Mouse (Mus musculus): ENCODE results near the gene Uvrag. TPM values are rescaled to one million over a fixed set of nuclear protein-coding genes. Genes with fewer than 3 reads are reported as not detected.

The Uvrag gene
- total RNA-seq, 2 experiments from 2014 or later, result 47.6 to 68.3 TPM

- no peak for TF ChIP-seq CTCF (IDR thresholded peaks at IDR 0.05)
These were observed 267.6 kb downstream of the Uvrag start for GRCm38 (mm10) chr7:98873316-98873715.

DNA sequence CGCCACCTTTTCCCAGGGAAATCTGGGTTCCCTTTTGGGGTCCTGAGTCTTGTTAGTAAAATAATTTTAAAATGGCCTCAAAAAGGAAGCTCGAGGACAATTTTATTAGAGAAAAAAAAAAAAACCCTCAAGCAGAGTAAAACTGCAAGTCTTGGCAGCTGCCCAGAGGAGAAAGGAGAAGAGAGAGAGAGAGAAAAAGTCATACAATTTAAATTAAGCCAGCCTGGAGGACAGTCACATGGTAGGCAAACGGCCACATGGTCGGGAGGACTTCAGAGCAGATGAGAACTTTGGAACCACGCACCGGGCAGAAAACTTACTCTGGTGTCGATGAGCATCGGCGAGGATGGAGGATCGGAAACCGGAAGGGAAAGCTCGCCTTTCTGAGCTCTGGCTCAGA lies 269.1 kb downstream of the Uvrag start:
- H3K4me3 ChIP-seq, result no peak overlapping the region

More at GRCm38 (mm10) chr7:98873316-98873715, 267.6 kb downstream of the Uvrag start:
- no peak overlapping the region for H3K4me3 ChIP-seq
- DNase-seq (ENCODE audit: extremely low spot score in 1 of 2, low spot score in 2 of 2), result no peak
- intact Hi-C loops (cut with DNase I), result no loop called here
- no peak overlapping the region for H3K27ac ChIP-seq

DNA sequence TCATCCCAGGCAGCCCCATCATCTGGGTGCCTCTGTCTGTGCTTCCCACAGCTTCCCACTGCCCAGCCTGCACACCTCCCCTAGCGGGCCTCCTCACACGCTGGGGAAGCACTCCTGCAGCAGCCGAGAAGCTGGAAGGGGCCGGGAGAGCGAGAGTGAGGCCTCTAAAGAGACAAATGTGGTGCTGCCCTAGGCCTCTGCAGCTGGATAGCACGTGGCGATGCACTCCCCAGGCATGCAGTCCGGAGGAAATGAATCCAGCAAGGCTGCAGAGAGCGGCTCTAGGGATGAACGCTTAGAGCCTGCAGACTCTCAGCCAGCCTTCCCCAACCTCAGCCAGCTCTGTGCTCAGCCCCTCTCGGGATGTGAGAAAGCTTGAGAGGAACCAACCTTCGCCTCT lies 270.1 kb downstream of the Uvrag start:
- no peak for TF ChIP-seq CTCF (IDR thresholded peaks at IDR 0.05)
- intact Hi-C loops (cut with DNase I), result no loop called here
- Histone ChIP-seq H3K4me3 (no peak overlapping the region), H3K27ac (no peak overlapping the region)
- no peak for DNase-seq (ENCODE audit: extremely low spot score in 1 of 2, low spot score in 2 of 2)

More for the DNA sequence above, 269.1 kb downstream of the Uvrag start:
- no peak for DNase-seq (ENCODE audit: extremely low spot score in 1 of 2, low spot score in 2 of 2)
- no peak for TF ChIP-seq CTCF (IDR thresholded peaks at IDR 0.05)
- H3K27ac ChIP-seq, result no peak overlapping the region
- intact Hi-C loops (cut with DNase I), result no loop called here

DNA sequence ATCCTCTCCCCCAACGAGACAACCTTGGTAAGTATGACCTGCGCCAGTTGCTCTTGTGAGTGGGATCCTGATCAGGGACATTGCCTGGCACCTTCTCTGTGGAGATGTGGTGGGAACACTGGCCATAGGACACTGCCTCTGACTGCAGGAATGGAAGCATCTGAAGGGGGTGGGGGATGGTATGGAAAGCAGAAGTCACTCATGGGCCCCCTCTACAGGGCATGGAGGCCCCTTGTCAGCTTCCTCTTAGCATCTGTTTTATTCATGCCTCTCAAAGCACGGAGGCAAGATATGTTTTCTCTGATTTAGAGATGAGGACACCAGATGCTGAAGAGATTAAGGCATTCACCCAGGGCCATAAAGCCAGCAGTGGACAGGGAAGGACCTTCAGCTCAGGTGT lies 271.9 kb downstream of the Uvrag start:
- intact Hi-C loops (cut with DNase I), result no loop called here
- TF ChIP-seq CTCF (IDR thresholded peaks at IDR 0.05), result no peak; the same call in 1 of the 2 replicates
- no peak overlapping the region for H3K4me3 ChIP-seq
- no peak overlapping the region for H3K27ac ChIP-seq
- DNase-seq (ENCODE audit: extremely low spot score in 1 of 2, low spot score in 2 of 2), result no peak

GRCm38 (mm10) chr7:98867794-98868150 lies 273.2 kb downstream of the Uvrag start:
- no peak for TF ChIP-seq CTCF (IDR thresholded peaks at IDR 0.05)
- DNase-seq (ENCODE audit: extremely low spot score in 1 of 2, low spot score in 2 of 2), result no peak
- Histone ChIP-seq H3K27ac (no peak overlapping the region), H3K4me3 (no peak overlapping the region)
- intact Hi-C loops (cut with DNase I), result no loop called here

DNA sequence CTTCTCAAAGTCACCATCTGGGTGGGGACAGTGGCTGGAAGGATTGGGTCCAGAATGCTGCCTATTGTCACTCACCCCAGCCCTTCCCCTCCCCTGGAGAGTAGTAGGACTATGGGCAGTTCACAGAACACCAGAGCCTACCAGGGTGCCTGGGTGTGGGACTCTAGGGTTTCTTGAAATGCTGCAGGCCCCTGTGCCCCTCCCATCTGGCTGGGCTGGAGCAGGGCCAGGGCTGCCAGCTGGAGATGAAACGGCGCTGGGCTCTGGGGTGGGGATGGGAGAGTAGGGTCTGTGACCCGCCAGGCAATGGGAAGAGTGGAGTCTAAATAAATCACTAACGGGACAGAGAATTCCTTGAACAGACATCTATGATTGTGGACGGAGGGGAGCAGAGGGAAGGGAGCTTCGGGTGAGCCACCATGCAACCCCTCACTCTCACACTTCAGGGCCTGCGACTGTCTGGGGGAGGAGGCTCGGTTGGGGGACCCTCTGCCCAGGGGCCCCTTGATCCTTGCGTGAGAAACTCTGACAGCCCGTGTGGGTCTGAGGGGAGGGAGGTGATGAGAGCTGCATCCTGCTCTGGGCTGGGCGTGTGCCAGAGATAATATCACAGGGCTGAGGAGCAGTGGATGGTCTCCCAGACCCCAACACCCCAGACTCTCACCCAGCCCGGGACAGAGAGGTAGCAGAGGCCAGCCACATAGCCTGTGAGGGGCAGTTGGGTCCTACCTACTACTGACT lies 273.7 kb downstream of the Uvrag start:
- Histone ChIP-seq H3K27ac (no peak overlapping the region), H3K4me3 (no peak overlapping the region)
- intact Hi-C loops (cut with DNase I), result no loop called here
- DNase-seq (ENCODE audit: extremely low spot score in 1 of 2, low spot score in 2 of 2), result no peak
- no peak for TF ChIP-seq CTCF (IDR thresholded peaks at IDR 0.05)

GRCm38 (mm10) chr7:98863969-98864718 lies 276.8 kb downstream of the Uvrag start:
- no peak for DNase-seq (ENCODE audit: extremely low spot score in 1 of 2, low spot score in 2 of 2)
- no peak for TF ChIP-seq CTCF (IDR thresholded peaks at IDR 0.05)
- intact Hi-C loops (cut with DNase I), result no loop called here
- no peak overlapping the region for H3K4me3 ChIP-seq
- no peak overlapping the region for H3K27ac ChIP-seq

GRCm38 (mm10) chr7:98862994-98863393 lies 277.9 kb downstream of the Uvrag start:
- intact Hi-C loops (cut with DNase I), result no loop called here
- Histone ChIP-seq H3K4me3 (no peak overlapping the region), H3K27ac (no peak overlapping the region)
- no peak for DNase-seq (ENCODE audit: extremely low spot score in 1 of 2, low spot score in 2 of 2)
- no peak for TF ChIP-seq CTCF (IDR thresholded peaks at IDR 0.05)

GRCm38 (mm10) chr7:98861002-98861401 lies 279.9 kb downstream of the Uvrag start:
- Histone ChIP-seq H3K27ac (no peak overlapping the region), H3K4me3 (no peak overlapping the region)
- TF ChIP-seq CTCF (IDR thresholded peaks at IDR 0.05), result no peak
- DNase-seq (ENCODE audit: extremely low spot score in 1 of 2, low spot score in 2 of 2), result no peak
- intact Hi-C loops (cut with DNase I), result no loop called here

GRCm38 (mm10) chr7:98857094-98857493 lies 283.8 kb downstream of the Uvrag start:
- Histone ChIP-seq H3K4me3 (no peak overlapping the region), H3K27ac (no peak overlapping the region)
- intact Hi-C loops (cut with DNase I), result no loop called here
- no peak for DNase-seq (ENCODE audit: extremely low spot score in 1 of 2, low spot score in 2 of 2)
- TF ChIP-seq CTCF (IDR thresholded peaks at IDR 0.05), result no peak

- Histone ChIP-seq H3K4me3 (no peak overlapping the region), H3K27ac (no peak overlapping the region)
- DNase-seq (ENCODE audit: extremely low spot score in 1 of 2, low spot score in 2 of 2), result no peak
- intact Hi-C loops (cut with DNase I), result no loop called here
- TF ChIP-seq CTCF (IDR thresholded peaks at IDR 0.05), result no peak
These were observed 284.8 kb downstream of the Uvrag start for GRCm38 (mm10) chr7:98856128-98856527.

GRCm38 (mm10) chr7:98855388-98855787 lies 285.6 kb downstream of the Uvrag start:
- TF ChIP-seq CTCF (IDR thresholded peaks at IDR 0.05), result no peak
- H3K27ac ChIP-seq, result no peak overlapping the region
- intact Hi-C loops (cut with DNase I), result no loop called here
- H3K4me3 ChIP-seq, result no peak overlapping the region
- DNase-seq (ENCODE audit: extremely low spot score in 1 of 2, low spot score in 2 of 2), result peak in 1 of 2 experiments; percentile 35

Measured in left cerebral cortex, adult 2 months (tissue).